Mouse (Mus musculus): ENCODE results near the gene Ss18l2.

Ss18l2 gene

DNA sequence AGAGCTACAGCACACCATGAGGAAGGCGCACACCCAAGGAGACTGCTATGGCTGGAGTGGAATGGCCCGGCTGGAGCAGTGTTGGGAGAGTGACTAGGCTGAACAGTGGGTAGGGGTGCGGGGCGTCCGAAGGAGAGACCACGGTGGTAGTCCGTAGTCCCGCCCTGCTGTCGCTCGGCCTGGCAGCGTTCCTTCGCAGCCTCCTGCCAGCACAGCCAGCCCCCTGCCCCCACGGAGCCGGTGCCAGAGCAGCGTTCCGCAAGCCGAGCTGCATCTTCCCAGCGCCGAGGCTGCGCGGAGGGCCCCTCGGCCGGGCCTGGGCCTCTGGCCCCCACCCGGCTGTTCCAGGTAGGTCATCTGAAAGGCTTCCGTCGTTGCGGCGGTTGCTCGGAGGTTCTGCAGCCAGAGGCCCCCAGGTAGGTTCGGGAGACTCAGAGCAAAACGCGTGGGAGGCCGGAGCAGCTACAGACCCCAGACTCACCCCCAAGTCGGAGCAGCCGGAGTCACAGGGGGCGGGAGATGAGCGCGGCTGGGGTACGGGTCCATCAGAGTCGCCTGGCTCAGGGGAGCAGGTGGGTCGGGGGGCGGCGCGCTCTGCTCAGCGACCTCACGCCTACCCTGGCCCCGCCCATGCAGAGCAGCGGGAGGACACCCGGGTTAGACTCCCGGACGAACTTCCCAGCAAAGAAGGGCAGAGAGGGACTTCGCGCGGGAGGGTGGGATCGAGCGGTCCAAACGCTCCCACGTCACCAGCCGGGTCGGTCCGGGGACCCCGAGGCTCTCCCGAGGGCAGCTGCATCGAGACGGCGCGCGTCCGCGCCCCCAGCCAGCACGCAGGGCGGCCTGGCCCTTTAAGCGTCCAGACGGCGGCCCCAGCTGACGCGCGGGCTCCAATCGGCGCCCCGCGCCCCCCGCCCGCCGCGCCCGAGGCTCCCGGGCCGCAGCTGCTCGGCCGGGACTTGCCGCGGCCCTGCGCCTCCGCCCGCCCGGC is 49.3 kb downstream of the Ss18l2 start, which contains the start of gene Zfp651:
Gene Zfp651, plus strand, starts transcription at position 240 of the 991 bp plus-strand sequence.
- 1% methylated on average over 92 of the region's 97 CpGs for WGBS

DNA sequence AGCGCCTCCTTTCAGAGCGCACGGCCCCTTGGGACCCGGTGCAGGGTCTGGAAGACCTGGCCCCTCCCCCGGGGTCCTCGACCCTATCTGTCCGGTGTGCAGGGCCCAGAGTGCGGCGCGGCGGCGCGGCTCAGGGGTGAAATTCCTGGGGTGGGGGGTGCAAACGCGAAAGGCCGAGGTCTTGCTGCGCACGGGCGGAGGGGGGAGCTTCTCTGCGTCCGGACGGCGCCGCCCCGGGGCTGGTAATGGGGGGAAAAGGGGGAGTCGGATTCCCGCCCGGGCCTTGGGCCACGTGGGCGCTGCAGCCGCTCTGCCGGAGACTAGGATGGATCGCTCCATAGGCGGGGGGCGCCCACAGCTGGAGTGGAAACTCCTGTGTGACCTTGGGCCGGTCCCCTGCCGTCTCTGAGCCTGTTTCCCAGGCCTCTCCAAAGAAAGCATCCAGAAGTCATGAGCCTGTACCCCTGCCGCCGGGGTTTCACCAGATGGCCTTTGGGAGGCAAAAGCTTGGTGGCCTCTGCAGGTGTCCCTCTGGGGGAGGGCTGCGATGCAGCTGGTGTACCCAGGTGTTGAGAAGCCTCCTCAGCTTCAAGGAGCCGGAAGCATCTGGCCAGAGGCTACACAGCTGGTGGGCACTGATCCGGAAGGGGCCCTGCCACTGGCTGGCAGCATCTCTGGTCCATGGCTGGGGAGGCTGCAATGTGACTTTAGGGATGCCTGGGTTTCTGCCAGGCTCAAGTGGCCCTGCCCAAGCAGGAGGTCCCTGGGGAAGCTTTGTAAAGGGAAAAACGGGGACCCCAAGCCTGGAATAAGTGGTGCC is 50.4 kb downstream of the Ss18l2 start:
- under 1% methylated on average over 43 of the region's 43 CpGs for WGBS

DNA sequence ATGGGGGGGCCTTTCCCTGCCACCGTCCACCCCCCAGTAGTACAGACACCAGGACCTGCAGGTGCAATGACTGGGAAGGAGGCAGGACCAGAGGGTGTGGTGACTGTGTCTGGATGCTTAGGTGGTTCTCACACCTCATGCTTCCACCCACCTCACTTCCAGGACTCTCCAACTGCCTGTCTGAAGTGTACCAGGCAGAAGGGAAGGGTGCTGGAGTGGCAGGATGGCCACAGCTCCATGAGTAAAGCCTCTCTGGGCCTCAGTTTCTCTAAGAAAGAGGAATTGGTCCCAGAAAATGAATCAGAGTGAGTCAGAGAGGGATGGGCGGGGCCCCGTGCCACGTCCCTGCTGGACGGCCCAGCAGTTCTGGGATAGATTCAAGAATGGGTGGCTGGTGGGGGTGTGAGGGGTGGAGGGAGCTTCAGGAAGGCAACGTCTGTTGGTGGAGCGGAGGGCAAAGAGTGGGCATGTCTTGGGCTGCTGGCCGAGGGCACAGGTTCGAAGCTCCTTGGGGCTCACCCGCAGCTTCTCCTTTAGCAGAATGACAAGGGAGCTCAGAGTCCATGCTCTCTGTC is 51.0 kb downstream of the Ss18l2 start:
- 45% methylated on average over 10 of the region's 10 CpGs for WGBS

DNA sequence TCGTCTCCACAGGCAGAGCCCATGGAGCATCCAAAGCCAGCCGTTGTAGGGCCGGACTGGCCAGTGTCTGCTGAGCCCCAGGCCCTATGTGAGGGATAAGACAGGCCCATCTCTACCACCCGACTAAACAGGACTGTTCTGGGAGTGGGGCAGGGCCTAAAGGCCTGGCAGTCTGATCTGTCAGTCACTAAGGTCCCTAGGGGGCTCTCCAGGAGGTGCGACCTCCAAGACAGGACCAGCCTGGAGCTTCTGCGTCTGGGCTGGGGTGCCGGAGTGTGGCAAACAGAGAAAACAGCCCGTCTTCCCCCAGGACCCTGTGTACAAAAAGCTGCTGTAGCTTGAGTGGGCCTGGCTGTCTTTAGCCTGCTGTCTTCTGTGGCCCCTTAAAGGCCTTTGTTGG is 51.7 kb downstream of the Ss18l2 start:
- 72% methylated on average over 8 of the region's 8 CpGs for WGBS

DNA sequence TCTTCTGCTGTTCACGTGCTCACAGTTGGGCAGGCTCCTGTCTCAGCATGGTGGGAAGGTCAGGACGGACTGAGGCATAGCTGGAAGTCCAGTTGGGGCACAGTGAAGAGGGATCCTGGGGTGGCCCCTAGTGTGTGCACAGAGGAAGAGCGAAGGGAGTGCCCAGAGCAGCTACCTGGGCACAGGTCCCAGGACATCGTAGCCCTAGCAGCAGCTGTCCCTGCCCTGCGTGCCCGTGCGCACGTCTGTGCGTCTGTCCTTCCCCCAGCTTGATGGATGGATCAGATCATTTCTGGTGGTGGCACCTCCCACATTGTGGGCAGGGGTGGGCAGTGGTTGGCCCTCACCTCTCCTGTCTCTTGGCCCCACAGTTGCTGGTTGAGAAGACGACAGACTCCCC is 52.1 kb downstream of the Ss18l2 start:
- WGBS = 88% methylated on average over 10 of the region's 10 CpGs

DNA sequence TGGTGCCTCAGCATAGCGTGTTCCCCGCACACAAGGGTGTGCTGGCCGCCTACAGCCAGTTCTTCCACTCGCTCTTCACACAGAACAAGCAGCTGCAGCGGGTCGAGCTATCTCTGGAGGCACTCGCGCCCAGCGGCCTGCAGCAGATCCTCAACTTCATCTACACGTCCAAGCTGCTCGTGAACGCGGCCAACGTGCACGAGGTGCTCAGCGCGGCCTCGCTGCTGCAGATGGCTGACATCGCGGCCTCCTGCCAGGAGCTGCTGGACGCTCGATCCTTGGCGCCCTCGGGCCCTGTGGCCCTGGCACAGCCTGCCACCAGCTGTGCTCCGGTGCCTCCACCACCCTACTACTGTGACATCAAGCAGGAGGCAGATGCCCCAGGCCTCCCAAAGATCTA is 52.6 kb downstream of the Ss18l2 start:
- WGBS = 83% methylated on average over 25 of the region's 25 CpGs

Measured in cerebral cortex, adult 2 months (tissue).